Mouse (Mus musculus) bone marrow macrophage, adult 2 months (primary cell): ENCODE results near the gene Vps13d.

Experiments
- CTCF ChIP-seq: IDR thresholded peaks from 2 replicates; pipeline ENCODE4 v1.5.1; 2012; ENCODE audit warnings: low read depth, mild to moderate bottlenecking, low read length, moderate library complexity
- POLR2A ChIP-seq: IDR thresholded peaks from 2 replicates; pipeline ENCODE4 v1.6.1; 2012; ENCODE audit warnings: mild to moderate bottlenecking, low read depth, low read length, borderline replicate concordance

DNA sequence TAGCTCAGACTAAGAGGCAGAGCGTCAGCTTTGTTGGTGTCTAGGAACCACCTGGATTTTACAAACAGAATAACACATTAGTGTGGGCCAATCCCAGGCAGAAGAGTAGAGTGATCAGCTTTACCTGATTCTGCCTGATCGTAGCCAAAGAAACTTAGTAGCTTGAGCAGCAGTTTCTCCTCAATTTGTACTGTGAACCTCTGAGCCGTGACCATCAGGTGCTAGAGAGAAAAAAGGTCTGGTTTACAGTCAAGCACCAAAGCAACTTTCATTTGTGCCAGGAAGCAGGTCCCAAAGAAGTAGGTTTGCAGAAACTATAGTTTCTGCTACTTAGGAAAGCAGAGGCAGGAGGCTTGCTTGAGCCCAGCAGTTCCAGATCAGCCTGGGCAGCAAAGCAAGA, 138.5 kb downstream of the Vps13d start:
- TF ChIP-seq CTCF (no peak), POLR2A (no peak)
